Mouse (Mus musculus) G1E (cell line): Measurements from ENCODE around the gene Cxcr5.

ENCODE experiments used
- CTCF ChIP-seq: IDR thresholded peaks from 2 replicates; pipeline ENCODE4 v1.5.1; 2012; ENCODE audit warnings: low read depth, low read length, inconsistent platforms, mixed read lengths
- POLR2AphosphoS5 ChIP-seq: IDR thresholded peaks from 2 replicates; pipeline ENCODE4 v1.6.1; 2012; ENCODE audit warnings: low read depth, low read length, inconsistent platforms; ENCODE audit not compliant: insufficient replicate concordance

GRCm38 (mm10) chr9:44484311-44485104 lies 77.2 kb downstream of the Cxcr5 start:
- TF ChIP-seq CTCF (no peak), POLR2AphosphoS5 (no peak)
